Mouse (Mus musculus) CH12.LX (cell line): Measurements from ENCODE around the gene Gtsf1. TPM values are rescaled to one million over a fixed set of nuclear protein-coding genes. Genes with fewer than 3 reads are reported as not detected.

Experiments used
- DNase-seq: peaks from one replicate; pipeline ENCODE4 v3.0.0-alpha.2; 2013; ENCODE audit errors: extremely low read depth
- H3K27ac ChIP-seq: 2 replicates; pipeline ENCODE4 v1.5.1; 2012; ENCODE audit warnings: low read depth, mild to moderate bottlenecking, control low read depth, moderate library complexity; ENCODE audit not compliant: insufficient read depth
- H3K27me3 ChIP-seq: replicated peaks from 2 replicates; pipeline ENCODE3; 2012; ENCODE audit warnings: inconsistent platforms
- H3K36me3 ChIP-seq, 2 experiments: replicated peaks in 1 of 2; 2 replicates each; pipeline versions ENCODE3 to v1.6.1; 2012; ENCODE audit warnings: inconsistent platforms in 1 of 2, low read length in 1 of 2, mild to moderate bottlenecking in 1 of 2, mixed read lengths in 1 of 2, moderate library complexity in 1 of 2; ENCODE audit not compliant: control insufficient read depth in 1 of 2, insufficient read depth in 1 of 2
- H3K4me1 ChIP-seq, 2 experiments: 2 replicates each; pipeline ENCODE4 v1.6.1; 2012; ENCODE audit warnings: inconsistent platforms in 1 of 2, moderate library complexity in 1 of 2; ENCODE audit not compliant: insufficient read depth in 2 of 2, control insufficient read depth in 1 of 2
- H3K4me2 ChIP-seq: 2 replicates; pipeline ENCODE4 v1.6.1; 2012; ENCODE audit warnings: low read depth, mild to moderate bottlenecking, control low read depth; ENCODE audit not compliant: poor library complexity, insufficient read depth, severe bottlenecking
- H3K4me3 ChIP-seq, 3 experiments: fragments of 150-350 bp in 1 of 3; sonication (generic) in 1 of 3; replicated peaks in 1 of 3; 2 replicates each; pipeline versions ENCODE3 to v1.5.1; 2011 to 2012; ENCODE audit warnings: low read depth in 2 of 3, low read length in 2 of 3, mild to moderate bottlenecking in 2 of 3, moderate library complexity in 2 of 3, control low read depth in 1 of 3, improper control_type of control experiment in 1 of 3, inconsistent platforms in 1 of 3, mixed read lengths in 1 of 3; ENCODE audit not compliant: poor library complexity in 1 of 3
- H3K79me2 ChIP-seq: replicated peaks from 2 replicates; pipeline ENCODE4 v1.6.1; 2012; ENCODE audit warnings: mild to moderate bottlenecking, moderate library complexity; ENCODE audit not compliant: control insufficient read depth, poor library complexity, insufficient read depth, severe bottlenecking; ENCODE audit errors: extremely low read depth
- H3K9ac ChIP-seq: 2 replicates; pipeline ENCODE4 v1.6.1; 2012; ENCODE audit warnings: low read depth, mild to moderate bottlenecking, control low read depth, moderate library complexity; ENCODE audit not compliant: insufficient read depth
- H3K9me3 ChIP-seq: replicated peaks from 2 replicates; pipeline ENCODE3; 2012; ENCODE audit warnings: low read length, inconsistent platforms, mixed read lengths
- BHLHE40 ChIP-seq: IDR thresholded peaks from 2 replicates; pipeline ENCODE4 v1.6.1; 2011; ENCODE audit warnings: mild to moderate bottlenecking, low read depth, low read length, improper control_type of control experiment
- CHD1 ChIP-seq: IDR thresholded peaks from 2 replicates; pipeline ENCODE4 v1.6.1; 2012; ENCODE audit warnings: low read depth, low read length, improper control_type of control experiment, inconsistent platforms
- CHD2 ChIP-seq: IDR thresholded peaks from 2 replicates; pipeline ENCODE4 v1.6.1; 2011; ENCODE audit warnings: low read length, improper control_type of control experiment
- CTCF ChIP-seq, 2 experiments: IDR thresholded peaks in 1 of 2; conservative IDR thresholded peaks in 1 of 2; 2 replicates each; pipeline ENCODE4 v1.5.1; 2011 to 2012; ENCODE audit warnings: low read depth in 2 of 2, low read length in 2 of 2, improper control_type of control experiment in 1 of 2, inconsistent platforms in 1 of 2, mild to moderate bottlenecking in 1 of 2, moderate library complexity in 1 of 2
- ETS1 ChIP-seq: conservative IDR thresholded peaks from 2 replicates; pipeline ENCODE4 v1.6.1; 2012; ENCODE audit warnings: low read depth, mild to moderate bottlenecking, inconsistent platforms, low read length, improper control_type of control experiment, moderate library complexity
- GABPA ChIP-seq: IDR thresholded peaks from 2 replicates; pipeline ENCODE4 v1.6.1; 2012; ENCODE audit warnings: low read depth, low read length, improper control_type of control experiment, inconsistent platforms; ENCODE audit not compliant: insufficient replicate concordance
- IRF4 ChIP-seq: IDR thresholded peaks from 2 replicates; pipeline ENCODE4 v1.6.1; 2014; ENCODE audit warnings: low read depth, mild to moderate bottlenecking, inconsistent platforms, low read length, improper control_type of control experiment
- JUND ChIP-seq: conservative IDR thresholded peaks from 2 replicates; pipeline ENCODE4 v1.6.1; 2011; ENCODE audit warnings: low read depth, low read length, improper control_type of control experiment
- KAT2A ChIP-seq: IDR thresholded peaks from 2 replicates; pipeline ENCODE4 v1.6.1; 2012; ENCODE audit warnings: low read length, improper control_type of control experiment, inconsistent platforms; ENCODE audit not compliant: insufficient replicate concordance
- MAFK ChIP-seq: IDR thresholded peaks from 2 replicates; pipeline ENCODE4 v1.6.1; 2011; ENCODE audit warnings: low read length, improper control_type of control experiment; ENCODE audit not compliant: insufficient replicate concordance
- MAX ChIP-seq: IDR thresholded peaks from 2 replicates; pipeline ENCODE4 v1.6.1; 2011; ENCODE audit warnings: low read length, improper control_type of control experiment
- MEF2A ChIP-seq: IDR thresholded peaks from 2 replicates; pipeline ENCODE4 v1.6.1; 2014; ENCODE audit warnings: low read depth, mild to moderate bottlenecking, inconsistent platforms, low read length, improper control_type of control experiment, borderline replicate concordance
- MXI1 ChIP-seq: IDR thresholded peaks from 2 replicates; pipeline ENCODE4 v1.6.1; 2011; ENCODE audit warnings: mild to moderate bottlenecking, low read depth, low read length, improper control_type of control experiment
- NRF1 ChIP-seq: IDR thresholded peaks from 2 replicates; pipeline ENCODE4 v1.6.1; 2014; ENCODE audit warnings: low read depth, mild to moderate bottlenecking, inconsistent platforms, low read length, improper control_type of control experiment, moderate library complexity
- PAX5 ChIP-seq: IDR thresholded peaks from 2 replicates; pipeline ENCODE4 v1.6.1; 2012; ENCODE audit warnings: low read length, inconsistent platforms, mixed read lengths
- POLR2A ChIP-seq: IDR thresholded peaks from 2 replicates; pipeline ENCODE4 v1.6.1; 2011; ENCODE audit warnings: low read depth, mild to moderate bottlenecking, improper control_type of control experiment, low read length
- POLR2AphosphoS2 ChIP-seq: IDR thresholded peaks from 2 replicates; pipeline ENCODE4 v1.6.1; 2011; ENCODE audit warnings: low read depth, low read length, improper control_type of control experiment
- RCOR1 ChIP-seq: conservative IDR thresholded peaks from 2 replicates; pipeline ENCODE4 v1.6.1; 2012; ENCODE audit warnings: low read depth, mild to moderate bottlenecking, inconsistent platforms, low read length, improper control_type of control experiment
- SIN3A ChIP-seq: IDR thresholded peaks from 2 replicates; pipeline ENCODE4 v1.6.1; 2012; ENCODE audit warnings: low read length, improper control_type of control experiment, inconsistent platforms
- SMC3 ChIP-seq: IDR thresholded peaks from 2 replicates; pipeline ENCODE4 v1.6.1; 2011; ENCODE audit warnings: low read depth, low read length, improper control_type of control experiment
- TCF12 ChIP-seq: IDR thresholded peaks from 2 replicates; pipeline ENCODE4 v1.6.1; 2014; ENCODE audit warnings: low read depth, mild to moderate bottlenecking, inconsistent platforms, low read length, improper control_type of control experiment
- UBTF ChIP-seq: IDR thresholded peaks from 2 replicates; pipeline ENCODE4 v1.6.1; 2012; ENCODE audit warnings: low read depth, mild to moderate bottlenecking, inconsistent platforms, low read length, improper control_type of control experiment, moderate library complexity
- ZC3H11A ChIP-seq: IDR thresholded peaks from 2 replicates; pipeline ENCODE4 v1.6.1; 2012; ENCODE audit warnings: low read depth, mild to moderate bottlenecking, inconsistent platforms, low read length, improper control_type of control experiment
- ZKSCAN1 ChIP-seq: IDR thresholded peaks from 2 replicates; pipeline ENCODE4 v1.6.1; 2012; ENCODE audit warnings: low read depth, inconsistent platforms, low read length, improper control_type of control experiment, borderline replicate concordance
- ZMIZ1 ChIP-seq: IDR thresholded peaks from 2 replicates; pipeline ENCODE4 v1.6.1; 2012; ENCODE audit warnings: low read depth, mild to moderate bottlenecking, inconsistent platforms, low read length, improper control_type of control experiment
- ZNF384 ChIP-seq: IDR thresholded peaks from 2 replicates; pipeline ENCODE4 v1.6.1; 2012; ENCODE audit warnings: low read depth, low read length, improper control_type of control experiment, inconsistent platforms
- dilution Hi-C: fragments of 300-500 bp; cut with MboI; formaldehyde crosslinking; loops from 2 replicates; pipeline ENCODE4 v1.14.3; 2020; ENCODE audit warnings: low sequenced_read_pairs; ENCODE audit not compliant: extremely low pct_unique_long_range_greater_than_20kb, extremely low pct_ligation_motif_present
- in situ Hi-C: fragments of 300-500 bp; cut with MboI; formaldehyde crosslinking; loops from 3 replicates; pipeline ENCODE4 v1.14.3; 2019; ENCODE audit warnings: low sequenced_read_pairs, low pct_ligation_motif_present, low pct_unique_long_range_greater_than_20kb, mixed read lengths
- polyA plus RNA-seq: library from polyadenylated mRNA; unstranded; fragments of >175 nt; gene quantifications from 2 replicates; pipeline ENCODE4 v1.2.1, GENCODE M21; 2012; ENCODE audit warnings: low read depth; ENCODE audit not compliant: insufficient read length
- total RNA-seq, 2 experiments: library from RNA; depleted of rRNA; stranded (reverse); fragments of 300-350 nt in 1 of 2; fragments of >200 nt in 1 of 2; gene quantifications; 2 replicates each; pipeline ENCODE4 v1.2.3; 2012 to 2014

Gtsf1 gene
- total and polyA plus RNA-seq, 3 experiments: not detected

DNA sequence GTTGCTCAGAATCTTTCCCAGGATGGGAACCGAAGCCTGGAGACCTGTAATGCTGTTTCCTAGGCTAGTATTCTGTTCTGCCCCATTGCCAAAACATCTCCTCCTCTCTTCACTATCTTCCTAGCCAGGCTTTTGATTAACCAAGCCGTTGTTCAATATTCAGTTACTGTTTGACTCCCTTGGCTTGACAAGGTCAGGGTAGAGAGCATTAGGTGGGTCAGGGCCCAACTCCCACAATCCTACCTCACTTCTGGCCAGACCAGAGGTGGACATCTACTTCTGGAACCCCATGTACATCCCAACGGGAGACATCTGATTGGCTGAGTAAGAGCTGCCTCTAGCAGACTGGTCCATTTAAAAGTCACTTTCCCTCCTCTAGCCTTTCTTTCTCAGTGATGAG lies 67.3 kb downstream of the Gtsf1 start:
- in situ Hi-C loops: no loop called here
- Histone ChIP-seq H3K27ac (no peak overlapping the region), H3K4me1 (peaks cover 18 to 54% of the 10 kb centered on the region in 2 experiments), H3K4me3 (no peak overlapping the region), H3K9ac (no peak overlapping the region), H3K4me2 (no peak overlapping the region), H3K79me2 (no peaks in the 10 kb centered on the region), H3K27me3 (no peaks in the 10 kb centered on the region), H3K9me3 (no peaks in the 10 kb centered on the region), H3K36me3 (no peaks in the 10 kb centered on the region)
- dilution Hi-C loops: no loop called here
- no peak for TF ChIP-seq PAX5
- no peak for TF ChIP-seq POLR2A
- TF ChIP-seq MXI1: no peak
- no peak for TF ChIP-seq ZKSCAN1
- TF ChIP-seq IRF4: no peak
- no peak for TF ChIP-seq POLR2AphosphoS2
- no peak for TF ChIP-seq CHD2
- no peak for TF ChIP-seq CHD1
- TF ChIP-seq NRF1: no peak
- TF ChIP-seq SMC3: no peak
- TF ChIP-seq UBTF: no peak
- TF ChIP-seq ETS1: no peak
- TF ChIP-seq ZC3H11A: no peak
- TF ChIP-seq CTCF (conservative IDR thresholded peaks at IDR 0.05 in 1 of 2, IDR thresholded peaks at IDR 0.05 in 1 of 2; ENCODE audit: low read depth in 2 of 2, low read length in 2 of 2): no peak
- TF ChIP-seq JUND: no peak
- no peak for TF ChIP-seq SIN3A
- no peak for TF ChIP-seq MAX
- no peak for TF ChIP-seq ZNF384
- DNase-seq: no peak

DNA sequence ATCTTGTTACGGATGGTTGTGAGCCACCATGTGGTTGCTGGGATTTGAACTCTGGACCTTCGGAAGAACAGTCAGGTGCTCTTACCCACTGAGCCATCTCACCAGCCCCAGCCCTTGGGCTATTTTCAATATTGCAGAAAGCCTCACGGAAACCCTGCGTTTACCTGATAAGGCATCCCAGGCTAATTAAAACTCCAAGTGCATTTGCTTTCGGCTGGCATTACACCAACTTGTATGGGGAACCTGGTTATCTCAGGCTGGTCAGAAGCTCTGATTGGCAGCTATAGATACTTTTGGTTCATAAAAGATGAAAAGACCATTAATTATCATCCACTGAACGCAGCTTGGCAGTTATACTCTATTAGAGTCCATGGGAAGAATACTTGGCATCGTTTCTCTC lies 67.9 kb downstream of the Gtsf1 start:
- TF ChIP-seq RCOR1 (no peak), GABPA (no peak), KAT2A (no peak), MXI1 (no peak), CHD1 (no peak), POLR2A (no peak), BHLHE40 (no peak), ZMIZ1 (no peak), TCF12 (no peak), MAFK (no peak), POLR2AphosphoS2 (no peak), MEF2A (no peak), ZKSCAN1 (no peak), MAX (no peak)
- TF ChIP-seq, all 38 proteins: peak for 0
- Histone ChIP-seq H3K9ac (no peak overlapping the region), H3K9me3 (no peaks in the 10 kb centered on the region), H3K36me3 (no peaks in the 10 kb centered on the region), H3K27me3 (no peaks in the 10 kb centered on the region), H3K79me2 (no peaks in the 10 kb centered on the region), H3K4me3 (no peak overlapping the region), H3K4me1 (peaks cover 18 to 59% of the 10 kb centered on the region in 2 experiments), H3K27ac (no peak overlapping the region), H3K4me2 (no peak overlapping the region)
- no peak for DNase-seq
- in situ Hi-C loops: no loop called here
- dilution Hi-C loops: no loop called here
